8 mouse cellular contexts compared by ENCODE assay signal in the genomic region with DNA sequence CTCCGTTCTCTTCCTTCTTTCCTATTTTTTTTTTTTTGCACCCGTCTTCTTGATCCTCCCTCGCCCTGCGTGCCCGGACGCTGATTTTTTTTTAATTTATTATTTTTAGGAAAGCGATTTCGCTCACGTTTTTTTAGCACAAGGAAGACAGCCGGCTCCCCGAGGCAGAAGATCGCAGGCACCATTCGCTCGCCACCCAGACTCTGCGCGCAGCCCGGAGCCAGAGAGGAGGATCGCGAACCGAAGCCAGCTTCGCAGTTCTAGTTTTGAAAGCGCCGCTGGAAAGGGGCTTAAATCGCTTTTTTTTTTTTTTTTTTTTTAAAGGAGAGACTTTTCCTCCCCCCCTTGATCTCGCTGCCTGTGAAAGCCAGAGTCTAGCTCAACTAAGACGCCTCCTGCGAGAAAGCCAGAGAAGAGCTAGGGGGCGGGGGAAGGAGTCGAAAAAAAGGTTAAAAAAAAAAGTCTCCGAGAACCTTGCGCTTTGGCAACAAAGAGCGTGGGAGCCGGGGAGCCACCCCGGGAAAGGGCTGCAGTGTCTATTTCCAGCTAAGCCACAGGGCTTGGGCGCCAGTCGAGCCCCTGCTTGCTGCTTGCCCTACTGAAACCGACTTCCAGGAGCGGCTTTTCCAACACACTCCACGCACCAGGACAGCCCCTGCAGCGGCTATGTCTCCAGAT. TPM values are rescaled to one million over a fixed set of nuclear protein-coding genes. Genes with fewer than 3 reads are reported as not detected.
DNase-seq lines count a peak whose midpoint lies in the region; ATAC-seq and TF ChIP-seq lines count a peak whose summit lies in the region.

No protein-coding gene starts in this region.

- no peaks in the 10 kb centered on the region for H3K36me3 ChIP-seq in hindbrain, embryonic 13.5 days

- peaks cover 100% of the 10 kb centered on the region for H3K27me3 ChIP-seq in hindbrain, embryonic 13.5 days

- DNase-seq in lung, adult 2 months, result no peak
- DNase-seq in lung, postnatal 25 days (ENCODE audit: low spot score), result no peak
- peak; percentile 40 for DNase-seq in fibroblast of lung, adult 2 months (ENCODE audit: low read depth)
- peak; percentile 79 for DNase-seq in lung, postnatal 10 days
- no peak for DNase-seq in thymus, postnatal 4 days
- no peak for DNase-seq in thymus, postnatal 25 days

- TF ChIP-seq CTCF in lung, adult 2 months (IDR thresholded peaks at IDR 0.05; ENCODE audit: insufficient read depth, low read length), result no peak

- TF ChIP-seq POLR2A in lung, adult 2 months (IDR thresholded peaks at IDR 0.05; ENCODE audit: borderline replicate concordance, extremely low read depth, low read depth, low read length), result peak; percentile 63; the same call in 1 of the 2 replicates

- H3K9ac ChIP-seq in hindbrain, embryonic 13.5 days, result peak overlapping the region; percentile 43

- peak overlapping the region; percentile 53 for H3K4me2 ChIP-seq in hindbrain, embryonic 13.5 days

- no peak overlapping the region for H3K27ac ChIP-seq in hindbrain, embryonic 13.5 days

- ATAC-seq in hindbrain, embryonic 13.5 days (ENCODE audit: low FRiP score), result no peak
- ATAC-seq in megakaryocyte-erythroid progenitor cell, adult 5-6 weeks (replicated peaks; ENCODE audit: low FRiP score, low TSS enrichment, poor library complexity, severe bottlenecking), result no peak

- H3K4me3 ChIP-seq in lung, adult 2 months (replicated peaks; ENCODE audit: extremely low read depth, low read depth, low read length), result peak overlapping the region; percentile 77
- peak overlapping the region; percentile 29 for H3K4me3 ChIP-seq in hindbrain, embryonic 13.5 days

- H3K4me1 ChIP-seq in lung, adult 2 months (ENCODE audit: control insufficient read depth, insufficient read depth, low read length), result peaks cover 14% of the 10 kb centered on the region
- peaks cover 16% of the 10 kb centered on the region for H3K4me1 ChIP-seq in hindbrain, embryonic 13.5 days (replicated peaks)

- 1% methylated on average over 40 of the region's 40 CpGs for WGBS in lung, adult 2 months
- under 1% methylated on average over 39 of the region's 40 CpGs for WGBS in hindbrain, embryonic 13.5 days

- no peaks in the 10 kb centered on the region for H3K9me3 ChIP-seq in hindbrain, embryonic 13.5 days

RNA-seq across cellular contexts. Expression of gene Tbx3, which starts 0.8 kb away (rescaled TPM):
- polyA plus RNA-seq in lung, adult 2 months (2012; rRNA removed), result 135 and 160 TPM in 2 replicates
- polyA plus RNA-seq in hindbrain, embryonic 13.5 days (2015; fragmentation: Nextera tagmentation; extraction: Ambion mirVana), result 5.3 and 6.0 TPM in 2 replicates
- total RNA-seq in megakaryocyte-erythroid progenitor cell, adult 5-6 weeks (2014; fragmentation: Nextera tagmentation), result not detected in 2 replicates
- total RNA-seq in megakaryocyte-erythroid progenitor cell, adult 5-6 weeks (2017), result not detected in 2 replicates

Comparison
In these comparisons a context has a peak if more than half of its experiments do, and no peak if none do; other contexts are left out.
1. DNase-seq: peak in fibroblast of lung, adult 2 months (single experiment) and lung, postnatal 10 days (single experiment); none in lung, adult 2 months (single experiment), lung, postnatal 25 days (single experiment), thymus, postnatal 4 days (single experiment) and thymus, postnatal 25 days (single experiment).
2. RNA of gene Tbx3, which starts 0.8 kb away (polyA plus RNA-seq): 135 to 160 TPM in lung, adult 2 months; 5.3 to 6.0 TPM in hindbrain, embryonic 13.5 days; every median in the first group is over 10 times any median in the second.